Mouse (Mus musculus): ENCODE data around the gene Olfr967.
"Not testable (repeated sequence)": the region's sequence is repeated elsewhere in the genome, so short reads cannot be mapped to it uniquely, and the experiment has no call there.

Olfr967 gene

GRCm38 (mm10) chr9:39745949-39746348 is at the start of gene Olfr967:
TSS of gene Olfr967 (plus strand) at chr9:39746249.
- no peak for DNase-seq

GRCm38 (mm10) chr9:39701123-39701522 is 44.9 kb upstream of the Olfr967 start:
- not testable (repeated sequence) for DNase-seq

- no peak for DNase-seq
These were observed 39.0 kb upstream of the Olfr967 start, which contains the start of gene Olfr149 for GRCm38 (mm10) chr9:39707017-39707416. TSS of gene Olfr149 (minus strand) at chr9:39707117.

- peak in 1 of 2 experiments; percentile 15 for DNase-seq
These were observed 37.1 kb upstream of the Olfr967 start for GRCm38 (mm10) chr9:39708958-39709357.

GRCm38 (mm10) chr9:39711053-39711452 is 35.0 kb upstream of the Olfr967 start, which contains the start of gene Olfr965:
TSS of gene Olfr965 (plus strand) at chr9:39711353.
- DNase-seq, result no peak

GRCm38 (mm10) chr9:39730678-39731077 is 15.4 kb upstream of the Olfr967 start, which contains the start of gene Olfr150:
TSS of gene Olfr150 (plus strand) at chr9:39730978.
- no peak for DNase-seq

GRCm38 (mm10) chr9:39740741-39741140 is 5.3 kb upstream of the Olfr967 start:
- DNase-seq, result no peak

GRCm38 (mm10) chr9:39746428-39746827 is 379 bp downstream of the Olfr967 start:
- DNase-seq, result no peak

GRCm38 (mm10) chr9:39783153-39783552 is 37.1 kb downstream of the Olfr967 start, which contains the start of gene Olfr968:
TSS of gene Olfr968 (minus strand) at chr9:39783253.
- DNase-seq, result no peak

GRCm38 (mm10) chr9:39790558-39790957 is 44.5 kb downstream of the Olfr967 start, which contains the start of gene Olfr969:
TSS of gene Olfr969 (plus strand) at chr9:39790945.
- DNase-seq, result no peak
